Mouse (Mus musculus): ENCODE measurements around the gene Uqcrq. TPM values are rescaled to one million over a fixed set of nuclear protein-coding genes. Genes with fewer than 3 reads are reported as not detected.

Uqcrq gene
- polyA plus RNA-seq, 1 experiment from 2014 or later: 1,102 TPM

GRCm38 (mm10) chr11:53411738-53412137, 18.9 kb downstream of the Uqcrq start:
- Histone ChIP-seq H3K4me2 (no peak overlapping the region), H3K9me3 (replicated peaks) (no peaks in the 10 kb centered on the region), H3K9ac (no peak overlapping the region), H3K4me3 (no peak overlapping the region), H3K27me3 (replicated peaks) (no peaks in the 10 kb centered on the region), H3K36me3 (peaks cover 83% of the 10 kb centered on the region), H3K27ac (ENCODE audit: poor library complexity, severe bottlenecking) (no peak overlapping the region), H3K4me1 (replicated peaks) (no peaks in the 10 kb centered on the region)
- ATAC-seq (ENCODE audit: insufficient number of reproducible peaks, low FRiP score): no peak

- ATAC-seq (ENCODE audit: insufficient number of reproducible peaks, low FRiP score): no peak
- Histone ChIP-seq H3K36me3 (peaks cover 80% of the 10 kb centered on the region), H3K27me3 (replicated peaks) (no peaks in the 10 kb centered on the region), H3K27ac (ENCODE audit: poor library complexity, severe bottlenecking) (no peak overlapping the region), H3K4me2 (no peak overlapping the region), H3K4me3 (no peak overlapping the region), H3K9ac (no peak overlapping the region), H3K9me3 (replicated peaks) (no peaks in the 10 kb centered on the region), H3K4me1 (replicated peaks) (no peaks in the 10 kb centered on the region)
- 80% methylated on average over 1 of the region's 1 CpGs for WGBS
These were observed 27.0 kb downstream of the Uqcrq start for GRCm38 (mm10) chr11:53403638-53404037.

- 82% methylated on average over 1 of the region's 1 CpGs for WGBS
- ATAC-seq (ENCODE audit: insufficient number of reproducible peaks, low FRiP score): no peak
- Histone ChIP-seq H3K9me3 (replicated peaks) (no peaks in the 10 kb centered on the region), H3K27ac (ENCODE audit: poor library complexity, severe bottlenecking) (no peak overlapping the region), H3K4me2 (no peak overlapping the region), H3K4me1 (replicated peaks) (no peaks in the 10 kb centered on the region), H3K27me3 (replicated peaks) (no peaks in the 10 kb centered on the region), H3K36me3 (peaks cover 56% of the 10 kb centered on the region), H3K9ac (no peak overlapping the region), H3K4me3 (no peak overlapping the region)
These were observed 36.8 kb downstream of the Uqcrq start for GRCm38 (mm10) chr11:53393856-53394255.

GRCm38 (mm10) chr11:53383758-53384428, 46.7 kb downstream of the Uqcrq start:
- no peak overlapping the region for H3K9ac ChIP-seq
- H3K9me3 ChIP-seq (replicated peaks): no peaks in the 10 kb centered on the region
- ATAC-seq (ENCODE audit: insufficient number of reproducible peaks, low FRiP score): no peak
- no peak overlapping the region for H3K27ac ChIP-seq (ENCODE audit: poor library complexity, severe bottlenecking)
- WGBS: 97% methylated on average over 2 of the region's 2 CpGs
- no peak overlapping the region for H3K4me2 ChIP-seq
- no peak overlapping the region for H3K4me3 ChIP-seq
- H3K4me1 ChIP-seq (replicated peaks): 0 out of 2 replicates have a peak, but pooled peaks cover 2% of the 10 kb centered on the region
- H3K36me3 ChIP-seq: peaks cover 46% of the 10 kb centered on the region
- no peaks in the 10 kb centered on the region for H3K27me3 ChIP-seq (replicated peaks)

- no peak for ATAC-seq (ENCODE audit: insufficient number of reproducible peaks, low FRiP score)
- 83% methylated on average over 1 of the region's 1 CpGs for WGBS
- H3K4me1 ChIP-seq (replicated peaks): peaks cover 3% of the 10 kb centered on the region; the same call in 1 of the 2 replicates
- no peak overlapping the region for H3K27ac ChIP-seq (ENCODE audit: poor library complexity, severe bottlenecking)
- no peak overlapping the region for H3K4me2 ChIP-seq
- H3K36me3 ChIP-seq: peaks cover 46% of the 10 kb centered on the region
- no peak overlapping the region for H3K4me3 ChIP-seq
- no peaks in the 10 kb centered on the region for H3K27me3 ChIP-seq (replicated peaks)
- no peaks in the 10 kb centered on the region for H3K9me3 ChIP-seq (replicated peaks)
- no peak overlapping the region for H3K9ac ChIP-seq
These were observed 51.7 kb downstream of the Uqcrq start for GRCm38 (mm10) chr11:53378918-53379317.

Small RNA genes lying within 50 kb of the gene (microRNA-seq; reads per million reads assigned to microRNA genes)
- not detected for gene Mir6920

Other genes starting within 250 kb of the Uqcrq start
- gene Hspa4, start 130.4 kb downstream of the Uqcrq start, polyA plus RNA-seq (2016; fragmentation: Nextera tagmentation; extraction: Ambion mirVana): 82.4 and 84.2 TPM in 2 replicates
- 14.0 and 16.5 TPM in 2 replicates for gene Zcchc10, start 106.2 kb downstream of the Uqcrq start, polyA plus RNA-seq (2016; fragmentation: Nextera tagmentation; extraction: Ambion mirVana)
- gene Aff4, start 80.0 kb downstream of the Uqcrq start, polyA plus RNA-seq (2016; fragmentation: Nextera tagmentation; extraction: Ambion mirVana): 53.0 and 53.9 TPM in 2 replicates
- gene Leap2, start 7.7 kb downstream of the Uqcrq start, polyA plus RNA-seq (2016; fragmentation: Nextera tagmentation; extraction: Ambion mirVana): not detected in 2 replicates
- 0.56 and 1.3 TPM in 2 replicates for gene Gdf9, start 192 bp upstream of the Uqcrq start, polyA plus RNA-seq (2016; fragmentation: Nextera tagmentation; extraction: Ambion mirVana)
- gene Gm10447, start 26.3 kb upstream of the Uqcrq start, polyA plus RNA-seq (2016; fragmentation: Nextera tagmentation; extraction: Ambion mirVana): 0.11 and 0.15 TPM in 2 replicates
- 5.3 and 5.8 TPM in 2 replicates for gene Shroom1, start 26.4 kb upstream of the Uqcrq start, polyA plus RNA-seq (2016; fragmentation: Nextera tagmentation; extraction: Ambion mirVana)
- gene Gm9837, start 39.6 kb upstream of the Uqcrq start, polyA plus RNA-seq (2016; fragmentation: Nextera tagmentation; extraction: Ambion mirVana): not detected in 2 replicates
- gene Gm9945, start 49.3 kb upstream of the Uqcrq start, polyA plus RNA-seq (2016; fragmentation: Nextera tagmentation; extraction: Ambion mirVana): not detected in 2 replicates
- 0.54 and 0.58 TPM in 2 replicates for gene Sowaha, start 49.4 kb upstream of the Uqcrq start, polyA plus RNA-seq (2016; fragmentation: Nextera tagmentation; extraction: Ambion mirVana)
- 25.1 and 28.4 TPM in 2 replicates for gene Sept8, start 88.4 kb upstream of the Uqcrq start, polyA plus RNA-seq (2016; fragmentation: Nextera tagmentation; extraction: Ambion mirVana)
- 36.1 and 37.2 TPM in 2 replicates for gene Kif3a, start 136.5 kb upstream of the Uqcrq start, polyA plus RNA-seq (2016; fragmentation: Nextera tagmentation; extraction: Ambion mirVana)
- 0.83 TPM in 1 of 2 replicates, not detected in the other for gene Il4, start 187.8 kb upstream of the Uqcrq start, polyA plus RNA-seq (2016; fragmentation: Nextera tagmentation; extraction: Ambion mirVana)
- gene Il13, start 203.9 kb upstream of the Uqcrq start, polyA plus RNA-seq (2016; fragmentation: Nextera tagmentation; extraction: Ambion mirVana): not detected in 2 replicates